In genomic region chr7:70756676-70757075, GRCm38 (mm10) we compare ENCODE assay signal across 25 mouse cellular contexts.
DNase-seq lines count a peak whose midpoint lies in the region; ATAC-seq lines count a peak whose summit lies in the region.
"Had no signal": no experiment of that assay in that cellular context is flagged by ENCODE, and none has a peak within 500 bp of the region (broad histone marks: within the 10 kb centered on the region; RNA-seq: fewer than 3 reads in every experiment).

No protein-coding gene starts in this region.

- no peak overlapping the region for H3K27ac ChIP-seq in heart, embryonic 12.5 days (ENCODE audit: poor library complexity, severe bottlenecking)
- no peak overlapping the region for H3K27ac ChIP-seq in kidney, embryonic 14.5 days (ENCODE audit: low read depth, low read length)
- H3K27ac ChIP-seq in kidney, embryonic 16.5 days (ENCODE audit: low read length): no peak overlapping the region
- H3K27ac ChIP-seq: embryonic facial prominence, embryonic 10.5 days; embryonic facial prominence, embryonic 12.5 days; forebrain, embryonic 13.5 days had no signal

- no peak overlapping the region for H3K9ac ChIP-seq in heart, embryonic 12.5 days
- no peak overlapping the region for H3K9ac ChIP-seq in kidney, embryonic 14.5 days (ENCODE audit: low read depth, low read length)
- H3K9ac ChIP-seq in kidney, embryonic 16.5 days (replicated peaks; ENCODE audit: low read length): no peak overlapping the region
- H3K9ac ChIP-seq: embryonic facial prominence, embryonic 12.5 days; forebrain, embryonic 13.5 days had no signal

- ATAC-seq in heart, embryonic 12.5 days (ENCODE audit: insufficient number of reproducible peaks, low FRiP score): no peak
- ATAC-seq in kidney, embryonic 14.5 days (ENCODE audit: low FRiP score, low TSS enrichment): no peak
- no peak for ATAC-seq in kidney, embryonic 16.5 days (ENCODE audit: low FRiP score, low TSS enrichment)
- ATAC-seq: activated CD4-positive, CD25-positive, alpha-beta regulatory T cell, adult 4 months; CD4-positive, CD25-positive, alpha-beta regulatory T cell, adult 4 months; forebrain, embryonic 13.5 days; Patski had no signal

- DNase-seq in heart, adult 11 months: peak; percentile 39
- DNase-seq in kidney, adult 18-20 months: peak; percentile 11
- DNase-seq in kidney, postnatal 10 days: no peak
- DNase-seq in kidney, adult 8-10 months: peak; percentile 33 to 43
- peak; percentile 22 to 28 for DNase-seq in kidney, postnatal 36 days
- DNase-seq: adrenal gland, adult 8-10 months; adrenal gland, postnatal 14 days; adrenal gland, postnatal 36 days; B cell, adult 2 months; cerebellum, adult 11-12 months; cerebellum, adult 2 months; cerebellum, adult 9-10 months; cerebellum, postnatal 10 days; cerebellum, postnatal 25 days had no signal

- H3K27me3 ChIP-seq in heart, embryonic 12.5 days (replicated peaks): no peaks in the 10 kb centered on the region
- no peaks in the 10 kb centered on the region for H3K27me3 ChIP-seq in kidney, embryonic 14.5 days (ENCODE audit: control insufficient read depth, insufficient read depth, low read length)
- no peaks in the 10 kb centered on the region for H3K27me3 ChIP-seq in kidney, embryonic 16.5 days (ENCODE audit: insufficient read depth, low read length)
- H3K27me3 ChIP-seq: CH12.LX; embryonic facial prominence, embryonic 12.5 days; forebrain, embryonic 13.5 days; Patski had no signal

- no peaks in the 10 kb centered on the region for H3K36me3 ChIP-seq in heart, embryonic 12.5 days
- H3K36me3 ChIP-seq in kidney, embryonic 14.5 days (ENCODE audit: control insufficient read depth, insufficient read depth, low read length): no peaks in the 10 kb centered on the region
- H3K36me3 ChIP-seq in kidney, embryonic 16.5 days (ENCODE audit: insufficient read depth, low read length): no peaks in the 10 kb centered on the region
- H3K36me3 ChIP-seq: embryonic facial prominence, embryonic 10.5 days; embryonic facial prominence, embryonic 12.5 days; G1E had no signal

- WGBS in heart, embryonic 12.5 days: 89% methylated on average over 3 of the region's 3 CpGs
- WGBS in kidney, embryonic 14.5 days: 98% methylated on average over 3 of the region's 3 CpGs
- 92% methylated on average over 3 of the region's 3 CpGs for WGBS in kidney, embryonic 16.5 days

- H3K4me2 ChIP-seq in heart, embryonic 12.5 days: no peak overlapping the region
- H3K4me2 ChIP-seq in kidney, embryonic 14.5 days (replicated peaks; ENCODE audit: low read depth, low read length): no peak overlapping the region
- no peak overlapping the region for H3K4me2 ChIP-seq in kidney, embryonic 16.5 days (replicated peaks; ENCODE audit: low read depth, low read length)
- H3K4me2 ChIP-seq: embryonic facial prominence, embryonic 12.5 days; forebrain, embryonic 13.5 days had no signal

- H3K9me3 ChIP-seq in heart, embryonic 12.5 days (replicated peaks): 0 out of 2 replicates have a peak, but pooled peaks cover 4% of the 10 kb centered on the region
- peaks cover 8% of the 10 kb centered on the region; the same call in 1 of the 2 replicates for H3K9me3 ChIP-seq in kidney, embryonic 14.5 days (ENCODE audit: control insufficient read depth, low read length)
- peaks cover 8% of the 10 kb centered on the region; the same call in 1 of the 2 replicates for H3K9me3 ChIP-seq in kidney, embryonic 16.5 days (ENCODE audit: low read length)
- H3K9me3 ChIP-seq: embryonic facial prominence, embryonic 12.5 days; forebrain, embryonic 13.5 days had no signal

- no peak overlapping the region for H3K4me3 ChIP-seq in heart, embryonic 12.5 days
- no peak overlapping the region for H3K4me3 ChIP-seq in kidney, embryonic 14.5 days (ENCODE audit: low read length)
- no peak overlapping the region for H3K4me3 ChIP-seq in kidney, embryonic 16.5 days (ENCODE audit: low read length)
- H3K4me3 ChIP-seq: embryonic facial prominence, embryonic 10.5 days; embryonic facial prominence, embryonic 12.5 days; forebrain, embryonic 13.5 days had no signal

- H3K4me1 ChIP-seq in heart, embryonic 12.5 days (replicated peaks): no peaks in the 10 kb centered on the region
- no peaks in the 10 kb centered on the region for H3K4me1 ChIP-seq in kidney, embryonic 14.5 days (ENCODE audit: control insufficient read depth, insufficient read depth, low read length)
- no peaks in the 10 kb centered on the region for H3K4me1 ChIP-seq in kidney, embryonic 16.5 days (ENCODE audit: insufficient read depth, low read length)
- H3K4me1 ChIP-seq: embryonic facial prominence, embryonic 12.5 days; forebrain, embryonic 13.5 days had no signal
